Mouse (Mus musculus) liver, adult (tissue): ENCODE results near the gene Prdx3.

Experiments used
- GATA4 ChIP-seq: IDR thresholded peaks from 2 replicates; pipeline ENCODE4 v1.6.1; 2014; ENCODE audit warnings: mild to moderate bottlenecking, low read length; ENCODE audit not compliant: insufficient replicate concordance

Gene Prdx3

DNA sequence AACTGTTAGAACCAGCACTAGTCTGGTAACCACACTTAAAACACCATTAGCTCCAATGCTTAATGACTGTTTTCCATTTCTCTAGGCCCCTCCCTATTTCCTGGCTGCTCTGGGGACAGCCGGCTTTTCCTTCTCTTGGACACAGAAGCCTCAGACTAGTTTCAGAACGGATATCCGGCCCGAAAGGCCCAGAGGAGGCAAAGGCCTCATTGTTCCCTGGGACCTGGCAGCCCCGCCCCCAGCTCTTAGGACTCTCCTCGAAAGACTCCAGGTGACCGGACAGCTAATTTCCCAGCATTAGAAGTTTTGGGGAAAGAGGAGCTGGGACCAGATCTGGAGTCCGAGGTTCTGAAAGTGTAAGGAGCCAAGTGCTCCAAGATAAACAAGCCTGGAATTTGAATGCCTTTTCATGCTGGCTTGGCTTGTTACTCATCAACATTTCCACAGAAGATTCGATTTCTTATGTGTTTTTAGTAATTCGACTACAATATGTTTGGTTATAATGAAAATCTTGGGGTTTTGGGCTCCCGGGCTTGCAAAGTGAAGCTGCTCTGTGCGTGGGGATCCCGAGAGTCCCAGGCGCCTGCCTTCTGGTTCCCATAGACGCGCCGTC lies 14.9 kb upstream of the Prdx3 start:
- TF ChIP-seq GATA4: no peak

DNA sequence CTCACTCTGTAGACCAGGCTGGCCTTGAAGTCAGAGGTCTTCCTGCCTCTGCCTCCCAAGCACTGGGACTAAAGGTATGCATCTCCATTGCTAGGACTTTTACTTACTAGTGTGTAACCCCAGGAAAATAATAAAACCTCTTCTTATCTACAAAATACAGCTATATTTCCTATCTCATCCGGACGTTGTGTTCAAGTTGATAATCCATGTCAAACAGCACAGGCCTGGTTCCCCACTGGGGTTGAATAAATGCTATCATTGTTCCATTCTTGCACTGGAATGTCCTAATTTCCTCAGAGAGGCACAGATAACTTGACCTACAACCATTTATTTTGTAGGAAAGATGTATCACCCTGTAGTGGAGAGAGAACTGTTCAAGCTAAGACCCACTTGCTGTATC lies 13.3 kb upstream of the Prdx3 start:
- peak; percentile 98 for TF ChIP-seq GATA4

DNA sequence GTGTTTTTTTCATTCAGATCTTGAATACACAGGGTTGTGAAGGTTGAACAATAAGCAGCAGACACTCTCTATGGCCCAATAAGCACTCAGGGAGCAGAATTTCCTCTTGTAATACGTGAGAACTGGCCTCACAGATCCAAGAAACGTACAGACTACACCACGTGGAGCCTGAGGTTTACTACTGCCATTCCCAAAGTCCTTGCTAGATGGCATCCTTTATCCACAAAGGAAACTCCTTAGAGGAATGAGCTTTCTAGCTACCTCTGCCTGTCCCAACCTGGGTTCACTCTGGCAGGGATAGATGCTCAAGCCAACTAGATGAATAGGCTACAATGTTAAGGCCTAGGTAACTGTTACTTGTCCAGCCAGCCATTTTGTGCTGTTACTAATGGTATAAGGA lies 8.8 kb upstream of the Prdx3 start:
- no peak for TF ChIP-seq GATA4

DNA sequence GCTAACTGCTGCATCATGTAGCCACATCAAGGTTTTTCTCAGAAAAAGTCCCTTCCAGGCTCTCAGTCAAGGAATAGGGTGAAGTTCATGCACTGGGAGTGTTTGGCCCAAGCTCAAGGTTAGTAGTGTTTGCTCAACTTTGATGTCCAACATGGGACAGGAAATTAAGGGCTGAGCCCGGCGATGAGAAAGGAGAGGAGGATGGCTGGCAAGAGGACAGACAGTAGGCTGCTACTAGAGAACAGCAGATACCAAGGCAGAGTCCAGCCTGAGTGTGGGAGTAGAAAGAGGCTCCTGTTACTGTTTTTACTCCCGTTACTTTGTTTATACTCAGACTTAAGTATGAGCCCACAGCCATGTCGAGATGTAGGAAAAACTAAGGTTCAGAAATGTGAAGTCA lies 855 bp downstream of the Prdx3 start:
- no peak for TF ChIP-seq GATA4

DNA sequence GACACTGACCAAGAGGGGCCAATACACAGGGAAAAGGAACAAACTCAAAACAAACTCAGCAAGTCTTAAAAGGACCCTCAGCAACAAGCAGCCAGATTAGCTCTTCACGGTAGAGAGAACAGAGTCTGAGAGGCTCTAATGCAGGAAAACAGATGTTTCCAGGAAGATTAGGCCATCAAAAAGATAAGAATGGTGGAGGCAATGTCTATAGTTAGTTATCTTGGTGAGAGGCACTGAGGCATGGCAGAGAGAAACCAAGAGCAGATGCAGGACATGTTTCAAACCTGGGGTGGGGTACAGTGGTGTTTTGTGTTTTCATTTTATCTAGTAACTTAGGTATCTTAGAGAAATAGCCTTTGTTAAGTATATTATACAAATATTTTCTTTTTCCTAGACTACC lies 2.1 kb downstream of the Prdx3 start:
- no peak for TF ChIP-seq GATA4

DNA sequence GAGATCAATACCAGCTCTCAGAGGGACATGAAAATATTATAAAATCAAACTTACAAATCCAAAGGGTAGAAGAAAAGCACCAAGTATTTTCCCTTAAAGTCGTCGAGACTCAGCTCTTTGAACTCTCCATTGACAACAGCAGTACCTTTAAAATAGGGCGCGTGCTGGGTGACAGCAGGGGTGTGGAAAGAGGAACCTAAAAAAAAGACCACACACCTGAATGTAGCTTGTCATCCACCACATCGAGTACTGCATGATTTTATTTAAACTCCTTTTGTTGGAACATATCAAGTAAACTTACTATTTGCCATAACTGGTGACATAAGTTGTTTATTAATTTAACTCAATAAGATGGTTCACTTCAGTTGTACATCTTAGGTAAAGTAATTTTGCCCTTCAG lies 3.0 kb downstream of the Prdx3 start:
- TF ChIP-seq GATA4: no peak

DNA sequence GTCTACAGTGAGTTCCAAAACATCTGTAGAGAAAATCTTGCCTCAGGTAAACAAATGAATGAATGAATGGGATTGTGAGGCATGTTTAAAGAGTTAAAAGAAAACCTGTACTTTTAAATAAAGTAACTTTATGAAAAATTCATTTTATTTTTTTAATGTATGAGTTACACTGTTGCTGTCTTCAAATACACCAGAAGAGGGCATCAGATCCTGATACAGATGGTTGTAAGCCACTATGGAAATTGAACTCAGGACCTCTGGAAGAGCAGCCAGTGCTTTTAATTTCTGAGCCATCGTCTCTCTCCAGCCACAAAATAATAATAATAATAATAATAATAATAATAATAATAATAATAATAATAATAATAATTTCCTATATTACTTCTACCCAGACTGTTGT lies 3.9 kb downstream of the Prdx3 start:
- no peak for TF ChIP-seq GATA4

DNA sequence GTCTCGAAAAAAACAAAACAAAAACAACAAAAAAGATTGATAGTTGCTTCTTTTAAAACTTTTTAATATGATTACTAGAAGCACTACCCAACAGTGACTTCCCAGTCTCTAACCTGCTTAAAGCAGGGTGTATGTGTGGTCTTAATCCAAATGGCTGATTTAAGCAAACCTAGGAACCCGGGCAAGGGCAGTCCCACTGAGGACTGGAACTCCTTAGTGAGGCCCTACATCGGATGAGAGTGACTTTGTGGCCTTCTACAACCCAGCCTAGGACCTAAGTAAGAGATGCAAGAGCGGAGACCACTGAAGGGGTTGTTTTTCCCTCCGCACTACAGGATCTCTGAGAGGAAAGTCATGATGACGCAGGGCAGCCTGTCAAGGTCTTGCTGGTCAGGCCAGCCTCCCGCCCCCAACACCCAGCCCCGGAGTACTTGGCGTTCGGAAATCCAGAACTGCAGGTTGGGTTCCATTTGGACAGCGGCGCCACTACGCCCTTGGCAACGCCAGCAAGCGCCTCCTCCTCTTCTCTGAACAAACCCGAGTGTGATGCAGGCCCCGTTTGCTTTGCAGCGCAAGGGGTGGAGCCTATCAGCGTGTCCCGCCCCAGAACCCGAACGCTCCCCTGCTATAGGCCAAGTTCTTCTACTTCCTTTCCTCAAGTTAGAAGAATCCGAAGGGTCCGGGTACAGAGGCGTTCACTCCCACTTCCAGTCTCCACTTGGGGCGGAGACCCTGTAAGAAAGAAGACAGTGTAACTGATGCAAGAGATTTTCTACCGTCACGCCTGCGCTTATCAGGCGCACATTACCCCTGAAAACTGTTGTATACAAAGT lies 13.3 kb downstream of the Prdx3 start, which contains the start of gene Sfxn4:
Sfxn4 (minus strand) TSS at position 612 of the 833 bp plus-strand sequence.
- TF ChIP-seq GATA4: no peak; the same call in 1 of the 2 replicates

DNA sequence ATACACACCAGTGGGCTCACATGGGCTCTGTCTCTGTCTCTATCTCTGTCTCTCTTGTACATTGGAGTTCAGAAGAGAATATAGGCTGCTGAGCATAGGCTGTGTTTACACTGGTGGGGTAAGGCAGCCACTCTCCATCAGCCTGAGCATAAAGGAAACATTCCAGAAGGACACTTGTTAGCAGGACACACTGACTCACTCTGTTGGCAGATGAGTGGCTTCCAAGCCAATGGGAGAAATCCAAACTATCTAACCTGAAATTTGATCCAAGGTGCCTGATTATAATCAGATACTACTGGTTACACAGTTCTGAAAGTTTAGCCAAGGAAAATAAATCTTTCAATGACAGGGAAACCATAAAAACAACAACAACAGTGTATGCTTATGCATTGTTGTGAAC lies 28.6 kb downstream of the Prdx3 start:
- no peak for TF ChIP-seq GATA4

DNA sequence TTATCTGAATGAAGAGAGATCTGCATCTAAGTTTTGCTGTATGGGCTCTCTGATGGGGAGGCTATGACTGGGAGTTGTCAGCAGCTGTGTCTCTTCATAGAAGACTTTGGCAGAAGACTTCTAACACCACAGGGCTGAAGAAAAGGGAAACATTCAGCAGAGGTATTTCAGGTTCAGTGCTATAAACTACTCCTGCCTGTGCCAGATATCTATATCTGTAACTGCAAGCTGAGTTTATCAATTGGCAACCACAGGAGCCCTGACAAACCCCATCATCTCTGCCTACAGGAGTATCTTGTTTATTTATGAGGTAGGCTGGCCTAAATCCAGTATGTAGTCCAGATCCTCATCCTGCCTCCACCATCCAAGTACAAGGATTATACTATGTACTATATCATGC lies 31.0 kb downstream of the Prdx3 start:
- no peak for TF ChIP-seq GATA4

DNA sequence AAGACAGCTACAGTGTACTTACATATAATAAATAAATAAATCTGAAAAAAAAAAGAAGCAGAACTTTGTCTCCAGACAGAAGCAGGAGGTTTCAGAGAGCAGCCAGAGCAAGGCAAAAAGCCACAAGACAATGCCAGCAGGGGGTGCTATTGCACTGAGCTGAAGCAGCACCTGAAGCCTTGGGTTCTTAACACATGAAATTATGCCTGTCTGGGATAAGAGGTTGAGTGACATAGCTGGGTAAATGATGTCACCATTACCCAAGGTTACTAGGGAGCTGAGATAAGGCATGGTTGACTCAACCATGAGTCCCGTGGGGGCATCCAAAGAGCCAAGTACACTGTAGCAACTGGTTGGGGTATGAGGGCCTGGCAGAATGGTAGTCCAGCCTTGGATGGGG lies 36.6 kb downstream of the Prdx3 start:
- TF ChIP-seq GATA4: no peak

DNA sequence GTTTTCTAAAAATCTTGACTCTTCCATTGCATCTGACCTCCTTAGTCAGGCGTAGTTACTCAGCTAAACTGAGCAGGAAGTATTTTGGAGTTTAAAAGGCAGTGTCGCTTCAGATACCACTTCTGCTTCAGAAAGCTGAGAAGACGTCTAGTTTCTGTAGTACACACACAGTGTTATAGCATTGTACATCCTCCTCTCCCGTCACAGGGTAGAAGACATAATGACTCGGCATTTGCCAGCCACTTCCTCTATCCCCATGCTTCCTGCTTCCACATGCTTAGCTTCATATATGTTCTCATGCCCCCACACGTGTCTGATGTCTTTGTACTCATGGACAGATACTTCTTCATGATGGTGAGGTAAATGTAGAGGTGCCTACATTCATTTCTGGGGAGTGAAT lies 55.7 kb downstream of the Prdx3 start:
- TF ChIP-seq GATA4: no peak
